Mouse (Mus musculus) limb, embryonic 13.5 days (tissue): Measurements from ENCODE around the gene Metrn. TPM values are rescaled to one million over a fixed set of nuclear protein-coding genes. Genes with fewer than 3 reads are reported as not detected.
A peak's percentile ranks its signal among the peaks of the same experiment; 100 is the strongest.

Source experiments
- ATAC-seq: fragments of 200-750 bp; cut with Nextera tagmentation; 2 replicates; pipeline ENCODE4 v1.8.0; 2017; ENCODE audit warnings: low read depth, moderate number of reproducible peaks, moderate TSS enrichment; ENCODE audit not compliant: low FRiP score
- H3K27ac ChIP-seq: fragments of 300-500 bp; sonication (generic); 2 replicates; pipeline ENCODE4 v1.5.1; 2015; ENCODE audit warnings: inconsistent platforms, mild to moderate bottlenecking, moderate library complexity
- H3K27me3 ChIP-seq: fragments of 300-500 bp; sonication (generic); 2 replicates; pipeline ENCODE4 v1.6.1; 2015; ENCODE audit warnings: mild to moderate bottlenecking, inconsistent platforms
- H3K36me3 ChIP-seq: fragments of 300-500 bp; sonication (generic); 2 replicates; pipeline ENCODE4 v1.6.1; 2015; ENCODE audit warnings: inconsistent platforms, mild to moderate bottlenecking, moderate library complexity
- H3K4me1 ChIP-seq: fragments of 300-500 bp; sonication (generic); 2 replicates; pipeline ENCODE4 v1.6.1; 2015; ENCODE audit warnings: inconsistent platforms
- H3K4me2 ChIP-seq: fragments of 300-500 bp; sonication (generic); replicated peaks from 2 replicates; pipeline ENCODE4 v1.6.1; 2015; ENCODE audit warnings: inconsistent platforms, mild to moderate bottlenecking, moderate library complexity
- H3K4me3 ChIP-seq: fragments of 300-500 bp; sonication (generic); 2 replicates; pipeline ENCODE4 v1.5.1; 2015; ENCODE audit warnings: moderate library complexity, mild to moderate bottlenecking, inconsistent platforms
- H3K9ac ChIP-seq: fragments of 300-500 bp; sonication (generic); 2 replicates; pipeline ENCODE4 v1.6.1; 2015; ENCODE audit warnings: mild to moderate bottlenecking, inconsistent platforms
- H3K9me3 ChIP-seq: fragments of 300-500 bp; sonication (generic); 2 replicates; pipeline ENCODE4 v1.6.1; 2016; ENCODE audit warnings: inconsistent platforms
- WGBS: fragments of 180-500 bp; shearing (Covaris S2); methylation state at CpG from one replicate; pipeline ENCODE4 v1.1.7; 2015; 5-methylcytosine and 5-hydroxymethylcytosine counted together
- polyA plus RNA-seq: library from polyadenylated mRNA; unstranded; fragments of >200 nt; fragmentation: Nextera tagmentation; extraction: Ambion mirVana; gene quantifications from 2 replicates; pipeline ENCODE4 v1.2.1, GENCODE M21; 2015

The Metrn gene
- polyA plus RNA-seq, 1 experiment from 2014 or later, result 52.5 TPM

- 0 out of 2 replicates have a peak within 1 kb of the TSS, but pooled peaks have one; percentile 17 for H3K27ac ChIP-seq
- H3K4me2 ChIP-seq, result peak within 1 kb of the TSS; percentile 91
- no peaks in the 10 kb centered on the region for H3K36me3 ChIP-seq
- no peak for ATAC-seq
- no peaks in the 10 kb centered on the region for H3K9me3 ChIP-seq
- no peaks in the 10 kb centered on the region for H3K27me3 ChIP-seq
- H3K9ac ChIP-seq, result peak within 1 kb of the TSS; percentile 81
- H3K4me3 ChIP-seq, result peak within 1 kb of the TSS; percentile 77
- peaks cover 51% of the 10 kb centered on the region for H3K4me1 ChIP-seq
- WGBS, result 8% methylated on average over 6 of the region's 6 CpGs
Measured at GRCm38 (mm10) chr17:25795609-25796092, 1.3 kb downstream of the Metrn start, which contains the start of gene AC134908.4. Gene AC134908.4, minus strand, starts transcription at chr17:25795659.

DNA sequence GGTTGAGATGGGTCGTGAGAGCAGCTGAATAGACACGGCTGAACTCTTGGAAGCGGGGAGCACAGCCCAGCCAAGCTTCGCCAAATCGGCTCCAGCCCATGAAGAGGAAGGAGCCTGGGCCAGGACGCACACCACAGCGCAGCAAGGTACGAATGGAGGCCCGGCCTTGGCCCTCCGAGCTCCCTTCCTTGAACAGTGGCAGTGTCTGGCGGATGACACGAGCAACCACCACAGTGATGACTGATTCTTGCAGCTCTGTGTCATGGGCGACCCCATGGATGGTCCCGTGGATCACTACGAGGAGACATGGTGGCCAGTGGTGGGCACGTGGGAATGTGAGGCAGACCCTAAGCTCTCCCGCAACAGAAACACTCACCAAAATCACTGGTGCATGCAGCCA, 1.9 kb downstream of the Metrn start:
- Histone ChIP-seq H3K9ac (peak overlapping the region; percentile 81; the same call in 1 of the 2 replicates), H3K9me3 (no peaks in the 10 kb centered on the region), H3K36me3 (no peaks in the 10 kb centered on the region; the same call in 1 of the 2 replicates), H3K4me1 (peaks cover 54% of the 10 kb centered on the region), H3K4me2 (peak overlapping the region; percentile 91), H3K27me3 (no peaks in the 10 kb centered on the region), H3K27ac (no peak overlapping the region), H3K4me3 (0 out of 2 replicates have a peak overlapping the region, but pooled peaks have one; percentile 77)
- WGBS, result 82% methylated on average over 17 of the region's 17 CpGs
- no peak for ATAC-seq

GRCm38 (mm10) chr17:25794197-25794596, 2.7 kb downstream of the Metrn start:
- Histone ChIP-seq H3K9me3 (no peaks in the 10 kb centered on the region), H3K4me2 (no peak overlapping the region), H3K9ac (no peak overlapping the region), H3K36me3 (peaks cover 8% of the 10 kb centered on the region), H3K4me1 (peaks cover 54% of the 10 kb centered on the region), H3K4me3 (no peak overlapping the region), H3K27me3 (no peaks in the 10 kb centered on the region), H3K27ac (no peak overlapping the region)
- WGBS, result 82% methylated on average over 13 of the region's 13 CpGs
- no peak for ATAC-seq

- Histone ChIP-seq H3K9ac (peak within 1 kb of the TSS; percentile 81), H3K27me3 (no peaks in the 10 kb centered on the region), H3K4me3 (peak within 1 kb of the TSS; percentile 87), H3K9me3 (no peaks in the 10 kb centered on the region), H3K27ac (peak within 1 kb of the TSS; percentile 91), H3K4me2 (peak within 1 kb of the TSS; percentile 92), H3K4me1 (peaks cover 53% of the 10 kb centered on the region), H3K36me3 (peaks cover 20% of the 10 kb centered on the region)
- peak; percentile 51 for ATAC-seq
- 0% methylated on average over 14 of the region's 14 CpGs for WGBS
Measured at GRCm38 (mm10) chr17:25792615-25793014, 4.3 kb downstream of the Metrn start, which contains the start of gene Fam173a. Gene Fam173a, minus strand, starts transcription at chr17:25792901.

- Histone ChIP-seq H3K9ac (peak overlapping the region; percentile 81), H3K4me2 (peak overlapping the region; percentile 92), H3K27ac (peak overlapping the region; percentile 91), H3K4me1 (peaks cover 48% of the 10 kb centered on the region), H3K4me3 (peak overlapping the region; percentile 87), H3K36me3 (peaks cover 23% of the 10 kb centered on the region), H3K9me3 (no peaks in the 10 kb centered on the region), H3K27me3 (no peaks in the 10 kb centered on the region)
- ATAC-seq, result peak; percentile 57
- WGBS, result under 1% methylated on average over 45 of the region's 45 CpGs
Measured at GRCm38 (mm10) chr17:25791843-25792527, 5.0 kb downstream of the Metrn start.

- Histone ChIP-seq H3K4me3 (peak overlapping the region; percentile 87), H3K4me2 (peak overlapping the region; percentile 92), H3K36me3 (peaks cover 23% of the 10 kb centered on the region), H3K9me3 (no peaks in the 10 kb centered on the region), H3K27ac (peak overlapping the region; percentile 91; the same call in 1 of the 2 replicates), H3K4me1 (peaks cover 47% of the 10 kb centered on the region), H3K27me3 (no peaks in the 10 kb centered on the region), H3K9ac (peak overlapping the region; percentile 81)
- WGBS, result 27% methylated on average over 19 of the region's 19 CpGs
- 0 out of 2 replicates have a peak, but pooled peaks have one; percentile 2 for ATAC-seq
Measured at GRCm38 (mm10) chr17:25791320-25791842, 5.6 kb downstream of the Metrn start.

GRCm38 (mm10) chr17:25786781-25787504, 10.0 kb downstream of the Metrn start:
- H3K27me3 ChIP-seq, result no peaks in the 10 kb centered on the region
- H3K36me3 ChIP-seq, result peaks cover 46% of the 10 kb centered on the region
- peaks cover 33% of the 10 kb centered on the region for H3K4me1 ChIP-seq
- H3K9ac ChIP-seq, result no peak overlapping the region
- ATAC-seq, result no peak
- no peak overlapping the region for H3K4me3 ChIP-seq
- H3K9me3 ChIP-seq, result no peaks in the 10 kb centered on the region
- H3K4me2 ChIP-seq, result no peak overlapping the region
- WGBS, result 90% methylated on average over 9 of the region's 9 CpGs
- no peak overlapping the region for H3K27ac ChIP-seq

GRCm38 (mm10) chr17:25786280-25786679, 10.7 kb downstream of the Metrn start, which contains the start of gene Ccdc78:
Gene Ccdc78, plus strand, starts transcription at chr17:25786580.
- peaks cover 52% of the 10 kb centered on the region for H3K36me3 ChIP-seq
- H3K4me3 ChIP-seq, result peak within 1 kb of the TSS; percentile 73
- peak within 1 kb of the TSS; percentile 92 for H3K27ac ChIP-seq
- ATAC-seq, result no peak
- peak within 1 kb of the TSS; percentile 90 for H3K9ac ChIP-seq
- H3K9me3 ChIP-seq, result no peaks in the 10 kb centered on the region
- peaks cover 27% of the 10 kb centered on the region for H3K4me1 ChIP-seq
- peak within 1 kb of the TSS; percentile 86 for H3K4me2 ChIP-seq
- 76% methylated on average over 3 of the region's 3 CpGs for WGBS
- H3K27me3 ChIP-seq, result no peaks in the 10 kb centered on the region

- Histone ChIP-seq H3K36me3 (peaks cover 62% of the 10 kb centered on the region), H3K4me3 (peak within 1 kb of the TSS; percentile 73), H3K4me1 (peaks cover 18% of the 10 kb centered on the region), H3K4me2 (peak within 1 kb of the TSS; percentile 86), H3K9me3 (no peaks in the 10 kb centered on the region), H3K9ac (peak within 1 kb of the TSS; percentile 90), H3K27me3 (no peaks in the 10 kb centered on the region), H3K27ac (peak within 1 kb of the TSS; percentile 92)
- ATAC-seq, result peak; percentile 86
- under 1% methylated on average over 23 of the region's 23 CpGs for WGBS
Measured at GRCm38 (mm10) chr17:25785281-25785745, 11.6 kb downstream of the Metrn start, which contains the start of gene Haghl. Gene Haghl, minus strand, starts transcription at chr17:25785673.

- H3K9me3 ChIP-seq, result no peaks in the 10 kb centered on the region
- 79% methylated on average over 15 of the region's 15 CpGs for WGBS
- peaks cover 18% of the 10 kb centered on the region for H3K4me1 ChIP-seq
- H3K9ac ChIP-seq, result peak overlapping the region; percentile 90
- no peak overlapping the region for H3K27ac ChIP-seq
- H3K27me3 ChIP-seq, result no peaks in the 10 kb centered on the region
- H3K4me2 ChIP-seq, result peak overlapping the region; percentile 86
- peak overlapping the region; percentile 73 for H3K4me3 ChIP-seq
- peaks cover 64% of the 10 kb centered on the region for H3K36me3 ChIP-seq
- no peak for ATAC-seq
Measured at GRCm38 (mm10) chr17:25783861-25784574, 12.9 kb downstream of the Metrn start.

GRCm38 (mm10) chr17:25783086-25783485, 13.8 kb downstream of the Metrn start:
- Histone ChIP-seq H3K36me3 (peaks cover 64% of the 10 kb centered on the region), H3K4me3 (no peak overlapping the region), H3K9me3 (no peaks in the 10 kb centered on the region), H3K4me1 (peaks cover 18% of the 10 kb centered on the region), H3K4me2 (no peak overlapping the region), H3K27me3 (no peaks in the 10 kb centered on the region), H3K27ac (no peak overlapping the region), H3K9ac (peak overlapping the region; percentile 48)
- WGBS, result 77% methylated on average over 7 of the region's 7 CpGs
- no peak for ATAC-seq
